Mouse (Mus musculus) cerebellum, postnatal 25 days (tissue): ENCODE measurements around the gene Fhit.
"Not testable (repeated sequence)": the region's sequence is repeated elsewhere in the genome, so short reads cannot be mapped to it uniquely, and the experiment has no call there.

Experiments used
- DNase-seq, 2 experiments: peaks; one replicate each; pipeline ENCODE4 v3.0.0; 2021; ENCODE audit warnings: mixed read lengths in 2 of 2

Gene Fhit

GRCm38 (mm10) chr14:10917893-10918803 is 243.7 kb downstream of the Fhit start:
- no peak for DNase-seq

GRCm38 (mm10) chr14:10908011-10908410 is 253.8 kb downstream of the Fhit start:
- no peak for DNase-seq

- DNase-seq, result no peak
Measured at GRCm38 (mm10) chr14:10882759-10883158, 279.1 kb downstream of the Fhit start.

GRCm38 (mm10) chr14:10880749-10881148 is 281.1 kb downstream of the Fhit start:
- no peak for DNase-seq

- no peak for DNase-seq
Measured at GRCm38 (mm10) chr14:10874595-10875372, 287.1 kb downstream of the Fhit start.

- no peak for DNase-seq
Measured at GRCm38 (mm10) chr14:10857606-10858005, 304.2 kb downstream of the Fhit start.

GRCm38 (mm10) chr14:10851936-10852335 is 309.9 kb downstream of the Fhit start:
- no peak for DNase-seq

GRCm38 (mm10) chr14:10836001-10836400 is 325.8 kb downstream of the Fhit start:
- DNase-seq, result no peak

- DNase-seq, result no peak
Measured at GRCm38 (mm10) chr14:10824819-10825218, 337.0 kb downstream of the Fhit start.

- no peak for DNase-seq
Measured at GRCm38 (mm10) chr14:10813551-10813950, 348.3 kb downstream of the Fhit start.

- DNase-seq, result no peak
Measured at GRCm38 (mm10) chr14:10798489-10799180, 363.2 kb downstream of the Fhit start.

- no peak for DNase-seq
Measured at GRCm38 (mm10) chr14:10797595-10797994, 364.2 kb downstream of the Fhit start.

- DNase-seq, result no peak
Measured at GRCm38 (mm10) chr14:10795498-10796075, 366.2 kb downstream of the Fhit start.

GRCm38 (mm10) chr14:10783929-10784328 is 377.9 kb downstream of the Fhit start:
- no peak for DNase-seq

GRCm38 (mm10) chr14:10778721-10779120 is 383.1 kb downstream of the Fhit start:
- DNase-seq, result no peak

- DNase-seq, result not testable (repeated sequence)
Measured at GRCm38 (mm10) chr14:10754883-10755282, 407.0 kb downstream of the Fhit start.

- DNase-seq, result no peak
Measured at GRCm38 (mm10) chr14:10738076-10738475, 423.8 kb downstream of the Fhit start.

- peak in 1 of 2 experiments; percentile 6 for DNase-seq
Measured at GRCm38 (mm10) chr14:10722525-10722924, 439.3 kb downstream of the Fhit start.

- no peak for DNase-seq
Measured at GRCm38 (mm10) chr14:10712916-10713315, 448.9 kb downstream of the Fhit start.

GRCm38 (mm10) chr14:10712522-10712881 is 449.3 kb downstream of the Fhit start:
- peak; percentile 6 to 9 for DNase-seq

- no peak for DNase-seq
Measured at GRCm38 (mm10) chr14:10711841-10712521, 449.9 kb downstream of the Fhit start.

- no peak for DNase-seq
Measured at GRCm38 (mm10) chr14:10710796-10711311, 451.0 kb downstream of the Fhit start.
